Mouse (Mus musculus): ENCODE measurements around the gene Klk1b22.
"Not testable (repeated sequence)": the region's sequence is repeated elsewhere in the genome, so short reads cannot be mapped to it uniquely, and the experiment has no call there.

Gene Klk1b22

DNA sequence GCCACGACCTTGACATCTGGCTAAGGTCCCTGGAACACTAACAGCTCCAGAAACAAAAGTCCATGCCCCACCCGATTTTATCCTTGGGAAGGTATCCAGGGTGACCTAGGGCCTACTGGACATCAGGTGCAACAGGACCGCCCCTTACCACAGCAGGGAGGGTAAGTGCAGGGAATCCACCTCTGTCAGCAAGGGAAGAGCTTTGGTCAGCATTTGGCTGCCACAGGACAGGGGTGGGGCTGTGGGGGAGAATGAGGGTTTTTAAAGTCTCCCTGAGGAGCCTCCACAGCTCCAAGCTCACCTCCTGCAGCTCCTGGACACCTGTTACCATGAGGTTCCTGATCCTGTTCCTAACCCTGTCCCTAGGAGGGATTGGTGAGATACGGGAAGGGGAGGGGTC, at the start of gene Klk1b22:
Klk1b22 (plus strand) TSS at position 301 of the 400 bp plus-strand sequence.
- no peak for DNase-seq

DNA sequence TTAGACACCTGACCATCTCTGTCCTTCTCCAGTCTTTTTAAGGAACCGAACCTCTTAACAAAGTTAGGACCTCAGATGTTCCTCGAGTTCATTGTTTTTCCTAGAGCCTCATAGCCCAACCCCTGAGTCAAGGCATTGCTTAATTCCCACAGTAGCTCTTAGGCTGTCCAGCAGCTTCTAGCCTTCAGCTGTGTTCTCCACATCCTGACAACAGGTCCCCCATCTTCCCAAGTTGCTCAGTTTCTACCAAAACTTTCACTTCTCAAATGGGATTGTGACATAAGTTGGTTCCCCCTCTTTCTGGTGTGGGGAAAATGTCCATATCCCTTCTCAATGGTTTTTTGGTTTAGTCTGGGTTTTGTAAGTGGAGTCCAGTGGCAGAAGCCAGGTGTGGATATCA, 40.4 kb upstream of the Klk1b22 start:
- no peak for DNase-seq

DNA sequence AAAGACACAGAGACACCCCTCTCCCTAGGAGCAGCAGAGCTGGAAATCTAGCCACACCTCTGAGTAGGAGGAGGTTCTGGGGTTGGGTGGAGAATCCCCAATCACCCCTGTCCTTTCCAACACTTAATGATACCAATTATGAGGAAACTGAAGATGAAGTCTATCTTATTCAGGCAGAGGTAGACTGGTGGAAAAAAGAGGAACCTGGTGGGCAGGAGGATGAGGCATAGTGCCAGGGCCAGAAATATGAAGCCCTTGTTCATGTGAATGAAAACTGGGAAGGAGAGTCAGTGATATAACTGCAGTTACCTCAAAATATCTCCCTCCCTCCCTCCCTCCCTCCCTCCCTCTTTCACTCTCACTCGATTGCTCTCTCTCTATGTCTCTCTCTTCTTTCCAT, 34.8 kb upstream of the Klk1b22 start:
- no peak for DNase-seq

DNA sequence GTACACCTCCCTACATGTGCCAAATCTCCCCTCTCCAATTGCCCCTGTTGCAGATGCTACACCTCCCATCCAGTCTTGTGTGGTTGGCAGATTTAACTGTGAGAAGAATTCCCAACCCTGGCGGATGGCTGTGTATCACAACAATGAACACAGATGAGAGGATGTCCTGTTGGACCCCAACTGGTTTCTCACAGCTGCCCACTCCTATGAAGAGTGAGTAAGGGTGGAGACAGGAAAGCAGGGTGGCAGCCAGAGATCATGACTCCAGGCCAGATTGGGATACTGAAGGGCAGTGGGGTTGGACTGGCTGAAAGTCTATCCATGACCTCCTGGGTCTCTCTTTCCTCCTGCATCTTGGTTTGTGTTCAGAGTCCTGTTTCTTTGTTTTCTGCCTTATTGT, 16.4 kb upstream of the Klk1b22 start:
- no peak for DNase-seq

DNA sequence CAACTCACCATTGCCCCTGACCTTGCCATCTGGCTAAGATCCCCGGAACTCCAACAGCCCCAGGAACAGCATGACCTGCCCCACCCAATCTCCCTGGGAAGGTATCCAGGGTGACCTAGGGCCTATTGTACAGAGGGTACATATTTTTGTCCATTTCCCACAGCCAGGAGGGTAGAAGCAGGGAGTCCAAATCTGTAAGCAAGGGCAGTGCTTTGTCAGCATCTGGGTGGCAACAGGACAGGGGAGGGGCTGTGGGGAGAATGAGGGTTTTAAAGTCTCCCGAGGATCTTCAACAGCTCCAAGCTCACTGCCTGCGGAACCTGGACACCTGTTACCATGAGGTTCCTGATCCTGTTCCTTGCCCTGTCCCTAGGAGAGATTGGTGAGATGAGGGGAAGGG, 10.4 kb upstream of the Klk1b22 start, which contains the start of gene Klk1b21:
Klk1b21 (plus strand) TSS at position 301 of the 400 bp plus-strand sequence.
- DNase-seq, result not testable (repeated sequence)

DNA sequence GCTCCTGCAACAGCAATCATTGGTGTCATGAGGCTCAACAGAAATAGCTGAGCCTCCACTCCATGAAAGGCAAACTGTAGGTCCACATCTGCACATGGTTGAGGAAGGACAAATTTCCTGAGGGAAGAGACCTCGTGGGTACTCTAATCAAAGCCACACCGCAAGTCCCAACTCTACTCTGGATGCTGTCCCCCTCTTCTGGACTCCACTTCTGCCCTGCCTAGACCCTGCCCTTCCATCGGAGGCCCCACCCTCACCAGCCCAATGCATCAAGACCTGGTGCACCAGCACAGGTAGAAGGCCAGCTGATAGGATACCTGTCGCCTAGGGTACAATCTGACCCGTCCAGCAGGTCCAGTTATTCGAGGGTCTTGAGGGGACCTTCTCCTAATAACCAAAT, 11.0 kb downstream of the Klk1b22 start:
- DNase-seq, result no peak

DNA sequence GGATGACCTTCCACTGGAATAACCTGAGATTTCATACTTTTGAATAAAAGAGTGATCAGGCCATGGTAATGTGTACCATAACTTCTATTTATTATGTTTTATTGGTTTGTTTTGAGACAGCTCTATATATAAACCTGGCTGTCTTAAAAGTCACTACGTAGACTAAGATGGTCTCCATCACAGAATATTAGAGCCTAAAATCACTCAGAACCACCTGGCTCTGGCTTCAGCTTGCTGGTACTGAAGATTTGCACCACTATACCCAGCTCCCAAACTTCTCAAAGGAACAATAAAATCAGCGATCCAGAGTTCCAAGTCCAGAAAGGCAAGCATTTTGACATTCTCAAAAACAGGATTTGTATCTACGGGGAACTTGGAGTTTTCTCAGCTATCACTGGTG, 24.0 kb downstream of the Klk1b22 start, which contains the start of gene Klk1b16:
Klk1b16 (plus strand) TSS at position 301 of the 400 bp plus-strand sequence.
- no peak for DNase-seq
